Mouse (Mus musculus): Measurements from ENCODE around the gene Plin3. TPM values are rescaled to one million over a fixed set of nuclear protein-coding genes. Genes with fewer than 3 reads are reported as not detected.

Plin3 gene
- total RNA-seq, 2 experiments from 2014 or later, result 96.0 to 97.9 TPM

DNA sequence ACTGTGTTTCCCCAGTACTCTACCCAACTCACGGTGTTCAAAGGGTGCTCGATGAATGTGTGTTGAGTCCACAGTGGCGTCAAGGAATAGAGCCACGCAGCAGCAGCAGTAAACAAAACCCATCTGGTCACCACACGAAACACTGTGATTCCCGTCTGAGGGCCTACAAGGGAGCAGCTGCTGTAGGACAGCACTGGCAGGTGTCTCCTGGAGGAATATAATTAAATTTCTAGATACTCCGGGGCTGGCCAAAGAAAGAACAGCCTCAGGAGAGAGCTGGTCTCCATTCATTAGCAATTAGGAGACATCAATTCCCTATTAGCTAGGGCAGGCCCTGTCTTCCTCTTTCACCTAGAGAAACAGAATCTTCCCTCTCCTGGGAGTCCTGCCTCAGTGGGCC lies 47.1 kb downstream of the Plin3 start:
- DNase-seq, result no peak

GRCm38 (mm10) chr17:56241541-56242401 lies 50.9 kb downstream of the Plin3 start:
- DNase-seq, result peak; percentile 96

- DNase-seq, result peak; percentile 62
Observed at GRCm38 (mm10) chr17:56233818-56234469, 58.7 kb downstream of the Plin3 start.

GRCm38 (mm10) chr17:56233389-56233788 lies 59.3 kb downstream of the Plin3 start:
- DNase-seq, result no peak

GRCm38 (mm10) chr17:56229943-56230342 lies 62.7 kb downstream of the Plin3 start:
- no peak for DNase-seq

Small RNA genes lying within 50 kb of the gene (microRNA-seq; reads per million reads assigned to microRNA genes)
- gene Mir7b, result 4,437 reads per million, percentile 88 among the genes with 10 or more reads in this experiment

Other genes starting within 250 kb of the Plin3 start
- gene Ubxn6, start 217.8 kb downstream of the Plin3 start, total RNA-seq (2021), result 10 to 100 TPM; 77.5 to 78.9 TPM
- 10 to 100 TPM; 45.3 to 54.0 TPM for gene Hdgfl2, start 213.2 kb downstream of the Plin3 start, total RNA-seq (2021)
- 10 to 100 TPM; 75.7 to 89.2 TPM for gene Plin4, start 183.1 kb downstream of the Plin3 start, total RNA-seq (2021)
- 100 to 1,000 TPM; 102 to 111 TPM for gene Plin5, start 175.3 kb downstream of the Plin3 start, total RNA-seq (2021)
- 10 to 100 TPM; 41.0 to 55.6 TPM for gene Lrg1, start 170.9 kb downstream of the Plin3 start, total RNA-seq (2021)
- gene Sema6b, start 152.5 kb downstream of the Plin3 start, total RNA-seq (2021), result 10 to 100 TPM; 13.3 to 14.9 TPM
- gene Tnfaip8l1, start 130.4 kb downstream of the Plin3 start, total RNA-seq (2021), result 10 to 100 TPM in 1 of 2 experiments, 1 to 10 TPM in 1; 9.5 to 11.0 TPM
- 10 to 100 TPM; 55.6 to 61.9 TPM for gene Mydgf, start 109.0 kb downstream of the Plin3 start, total RNA-seq (2021)
- gene Dpp9, start 74.0 kb downstream of the Plin3 start, total RNA-seq (2021), result 10 to 100 TPM; 28.8 to 30.1 TPM
- gene Fem1a, start 36.1 kb downstream of the Plin3 start, total RNA-seq (2021), result 10 to 100 TPM; 27.8 to 38.0 TPM
- gene Ticam1, start 16.1 kb downstream of the Plin3 start, total RNA-seq (2021), result 10 to 100 TPM; 16.6 to 18.1 TPM
- gene Arrdc5, start 7.4 kb upstream of the Plin3 start, total RNA-seq (2021), result not detected
- gene Uhrf1, start 10.4 kb upstream of the Plin3 start, total RNA-seq (2021), result 10 to 100 TPM; 28.5 to 34.8 TPM
- gene Kdm4b, start 33.2 kb upstream of the Plin3 start, total RNA-seq (2021), result 10 to 100 TPM; 35.0 to 41.8 TPM
- 100 to 1,000 TPM in 1 of 2 experiments, 10 to 100 TPM in 1; 77.1 to 106 TPM for gene Ptprs, start 183.6 kb upstream of the Plin3 start, total RNA-seq (2021)
- not detected for gene Znrf4, start 219.6 kb upstream of the Plin3 start, total RNA-seq (2021)

All from adrenal gland, postnatal 10 days (tissue).